Mouse (Mus musculus) heart, adult 9 months (tissue): ENCODE measurements around the gene Grin2a.
A peak's percentile ranks its signal among the peaks of the same experiment; 100 is the strongest.

Experiments
- DNase-seq, 2 experiments: peaks; one replicate each; pipeline ENCODE4 v3.0.0; 2022; ENCODE audit warnings: low spot score in 2 of 2

Grin2a gene

DNA sequence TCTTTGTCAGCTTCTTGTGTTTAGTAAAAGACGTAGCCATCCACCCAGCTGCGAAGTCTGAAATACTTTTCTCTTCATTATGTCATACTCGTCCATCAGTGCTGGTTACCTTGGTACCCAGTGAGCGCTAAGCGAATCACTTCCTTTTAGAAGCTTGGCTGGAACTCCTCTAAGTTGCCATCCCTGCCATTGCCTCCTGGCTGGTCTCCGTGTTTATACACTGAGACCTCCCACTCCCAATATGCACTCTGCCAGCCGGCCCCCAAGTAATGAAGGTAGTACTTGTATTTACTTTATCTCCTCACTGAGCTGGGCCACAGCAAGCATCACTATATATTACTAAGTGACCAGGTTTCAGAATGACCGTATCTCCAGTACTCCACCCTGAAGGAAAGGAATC, 242.8 kb downstream of the Grin2a start:
- no peak for DNase-seq

GRCm38 (mm10) chr16:9751045-9751569, 244.3 kb downstream of the Grin2a start:
- DNase-seq: no peak

DNA sequence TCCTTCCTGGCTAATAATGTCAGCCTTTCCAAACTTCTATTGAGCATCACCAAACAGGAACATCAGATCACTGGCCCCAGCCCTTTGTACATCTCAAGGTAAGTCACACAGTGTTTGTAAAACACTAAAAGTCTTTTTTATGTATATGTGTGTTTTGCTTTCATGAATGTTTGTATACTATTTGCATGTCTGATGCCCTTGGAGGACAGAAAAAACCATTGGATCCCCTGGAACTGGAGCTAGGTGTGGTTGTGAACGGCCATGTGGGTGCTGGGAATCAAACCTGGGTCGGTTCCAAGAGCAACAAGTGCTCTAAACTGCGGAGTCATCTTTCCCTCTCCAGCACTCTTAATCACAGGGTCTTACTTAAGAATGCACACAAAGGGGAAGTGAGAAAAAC, 245.7 kb downstream of the Grin2a start:
- DNase-seq: no peak

DNA sequence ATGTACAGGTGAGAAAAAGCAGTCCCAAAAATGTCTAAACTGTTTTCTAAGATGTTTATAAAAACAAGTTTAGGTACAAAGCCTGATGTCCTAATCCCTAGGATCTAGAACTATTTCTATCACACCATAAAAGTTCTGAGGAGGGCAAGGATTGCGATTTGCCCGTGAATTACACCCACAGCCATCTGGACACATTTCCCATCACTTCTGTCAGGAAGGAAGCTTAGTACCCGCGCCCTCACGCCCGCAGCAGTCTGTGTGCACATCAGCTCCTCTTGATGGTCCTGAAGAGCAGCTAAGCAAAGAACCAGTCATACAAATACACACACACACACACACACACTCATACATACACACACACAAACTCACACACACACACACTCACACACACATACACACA, 252.9 kb downstream of the Grin2a start:
- no peak for DNase-seq

- no peak for DNase-seq
These were observed 256.7 kb downstream of the Grin2a start for GRCm38 (mm10) chr16:9738679-9739078.

- DNase-seq: no peak
These were observed 258.2 kb downstream of the Grin2a start for GRCm38 (mm10) chr16:9737131-9737530.

GRCm38 (mm10) chr16:9735365-9736080, 259.8 kb downstream of the Grin2a start:
- DNase-seq: no peak

GRCm38 (mm10) chr16:9727603-9728002, 267.8 kb downstream of the Grin2a start:
- DNase-seq: no peak

GRCm38 (mm10) chr16:9725578-9726113, 269.7 kb downstream of the Grin2a start:
- no peak for DNase-seq

GRCm38 (mm10) chr16:9711398-9711797, 284.0 kb downstream of the Grin2a start:
- no peak for DNase-seq

- no peak for DNase-seq
These were observed 285.4 kb downstream of the Grin2a start for GRCm38 (mm10) chr16:9709921-9710320.

DNA sequence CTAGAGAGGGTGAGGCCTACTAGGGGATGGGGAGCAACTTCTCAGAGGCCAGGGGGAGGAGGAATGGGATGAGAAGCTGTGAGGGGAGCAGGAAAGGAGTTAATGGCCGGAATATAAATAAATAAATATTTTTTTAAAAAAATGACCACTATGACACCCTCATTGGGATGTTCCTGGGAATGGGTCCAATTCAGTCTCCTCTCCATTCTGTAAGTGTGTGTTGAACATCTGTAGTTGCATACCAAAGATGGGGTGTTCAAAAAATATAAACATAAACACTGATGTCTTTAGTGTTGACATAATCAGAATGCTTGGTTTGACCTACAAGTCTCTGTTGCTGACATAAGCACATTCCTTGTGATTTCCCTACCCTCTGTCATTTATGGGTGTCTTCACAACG, 298.2 kb downstream of the Grin2a start:
- DNase-seq: no peak

DNA sequence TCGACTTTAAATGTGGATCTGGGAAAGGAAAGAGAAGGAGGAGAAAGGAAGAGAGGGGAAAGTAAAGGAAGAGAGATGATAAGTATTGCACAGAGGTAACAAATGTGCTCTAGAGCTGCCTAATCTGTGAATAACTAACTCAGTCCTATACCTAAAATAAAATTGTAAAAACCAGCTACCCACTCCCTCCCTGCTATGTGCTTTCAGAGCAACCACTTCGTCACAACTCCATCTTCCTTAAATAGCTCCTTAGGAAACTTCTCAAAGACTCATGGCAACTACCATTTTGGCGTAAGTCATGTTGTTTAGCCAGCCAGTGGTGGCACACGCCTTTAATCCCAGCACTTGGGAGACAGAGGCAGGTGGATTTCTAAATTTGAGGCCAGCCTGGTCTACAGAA, 301.3 kb downstream of the Grin2a start:
- DNase-seq: no peak

DNA sequence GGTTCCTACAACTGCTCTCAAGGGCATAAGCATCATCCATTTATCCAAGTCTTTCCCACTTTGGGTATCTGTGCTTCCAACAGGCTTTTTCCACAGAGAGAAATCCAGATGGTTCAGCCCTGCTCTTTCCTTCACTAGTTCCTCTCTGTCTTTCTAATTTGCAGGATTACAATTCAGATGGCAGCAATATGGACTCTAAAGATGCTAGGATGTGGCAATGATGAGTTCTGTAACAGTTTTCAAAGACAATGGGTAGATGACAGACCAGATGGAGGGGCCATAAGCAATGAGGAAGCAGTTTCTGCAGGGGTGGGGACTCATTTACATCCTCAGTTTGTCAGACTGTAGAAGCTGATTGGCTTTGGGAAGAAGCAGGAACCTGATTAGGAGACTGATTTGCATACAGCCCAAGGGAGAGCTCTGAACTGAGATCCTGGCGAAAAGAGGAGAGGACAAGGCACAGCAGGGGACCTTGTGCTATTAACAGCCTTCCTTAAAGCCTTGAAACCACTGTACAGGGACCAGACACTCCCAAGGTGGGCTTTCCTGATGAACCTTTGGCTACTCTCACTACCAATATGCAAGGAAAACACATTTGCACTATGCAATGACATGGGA, 306.7 kb downstream of the Grin2a start:
- DNase-seq: no peak

- no peak for DNase-seq
These were observed 314.8 kb downstream of the Grin2a start for GRCm38 (mm10) chr16:9680572-9680971.

GRCm38 (mm10) chr16:9679994-9680393, 315.4 kb downstream of the Grin2a start:
- no peak for DNase-seq

GRCm38 (mm10) chr16:9678750-9679149, 316.6 kb downstream of the Grin2a start:
- DNase-seq: no peak

DNA sequence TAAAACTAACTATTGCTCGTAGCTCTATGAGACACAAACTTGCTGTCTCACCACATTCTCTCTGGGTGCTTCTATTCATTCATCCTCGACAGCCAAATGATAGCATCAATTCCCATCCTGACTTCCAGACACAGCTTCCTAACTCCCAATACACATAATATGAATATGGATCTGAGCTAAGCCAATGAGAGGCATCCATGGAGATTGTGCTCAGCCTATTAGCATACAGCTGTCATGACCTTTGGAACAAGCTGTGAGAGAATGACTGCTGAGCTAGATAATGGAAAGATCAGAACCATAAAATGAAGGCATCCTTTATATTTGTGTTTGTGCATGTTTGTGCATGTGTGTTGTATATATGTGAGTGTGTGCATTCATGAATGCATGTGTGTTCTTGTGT, 323.0 kb downstream of the Grin2a start:
- DNase-seq: no peak

GRCm38 (mm10) chr16:9671222-9671621, 324.1 kb downstream of the Grin2a start:
- no peak for DNase-seq

DNA sequence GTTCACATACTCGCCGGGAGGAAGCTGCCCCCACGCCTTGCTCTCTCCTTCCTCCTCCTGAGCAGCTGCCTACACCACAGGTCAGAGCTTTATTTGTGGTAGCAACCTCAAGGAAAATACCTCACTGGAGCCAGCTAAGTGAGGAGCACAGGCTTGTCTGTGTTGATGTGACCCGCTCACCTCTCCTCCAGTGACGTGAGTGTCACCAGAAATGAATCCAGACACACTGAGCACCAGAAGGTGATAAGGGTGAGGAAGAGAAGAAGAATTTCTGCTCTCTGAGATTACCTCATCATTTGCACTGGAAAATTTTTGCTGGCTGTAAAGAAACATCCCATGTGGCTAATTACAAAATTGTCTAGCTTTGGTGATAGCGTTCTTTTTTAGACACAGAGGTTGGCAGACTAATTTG, 324.6 kb downstream of the Grin2a start:
- peak in 1 of 2 experiments; percentile 1 for DNase-seq

GRCm38 (mm10) chr16:9665896-9666295, 329.5 kb downstream of the Grin2a start:
- no peak for DNase-seq

- DNase-seq: no peak
These were observed 331.3 kb downstream of the Grin2a start for GRCm38 (mm10) chr16:9664060-9664459.

- no peak for DNase-seq
These were observed 331.9 kb downstream of the Grin2a start for GRCm38 (mm10) chr16:9663508-9663907.
